Mouse (Mus musculus): ENCODE results near the gene Olfr657. TPM values are rescaled to one million over a fixed set of nuclear protein-coding genes. Genes with fewer than 3 reads are reported as not detected.
A peak's percentile ranks its signal among the peaks of the same experiment; 100 is the strongest.

The Olfr657 gene
- polyA plus RNA-seq, 1 experiment from 2014 or later: not detected

DNA sequence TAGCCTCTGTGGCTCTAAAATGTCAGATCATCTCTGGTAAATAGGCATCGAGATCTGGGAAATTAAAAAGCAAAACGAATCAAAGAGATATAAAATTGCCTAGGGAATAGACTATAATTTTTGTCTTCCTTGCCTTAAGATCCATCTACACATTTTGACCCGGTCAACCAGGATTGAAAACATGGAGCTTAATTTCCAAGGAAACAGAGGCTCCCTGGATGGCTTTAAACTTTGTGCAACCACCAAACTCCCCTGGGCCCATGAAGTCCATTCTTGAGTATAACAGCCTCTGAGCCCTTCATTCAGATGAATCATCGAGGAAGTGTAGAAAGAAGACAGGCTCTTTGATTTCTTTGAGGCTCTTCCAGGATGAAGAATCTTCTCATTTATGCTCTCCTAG lies 10.9 kb upstream of the Olfr657 start, which contains the start of gene Olfr656:
Gene Olfr656, plus strand, starts transcription at position 301 of the 400 bp plus-strand sequence.
- Histone ChIP-seq H3K27ac (ENCODE audit: low read depth, low read length) (no peak within 1 kb of the TSS), H3K9me3 (ENCODE audit: control insufficient read depth, low read length) (no peaks in the 10 kb centered on the region), H3K27me3 (ENCODE audit: control insufficient read depth, insufficient read depth, low read length) (no peaks in the 10 kb centered on the region), H3K4me3 (ENCODE audit: low read depth, low read length) (no peak within 1 kb of the TSS), H3K4me1 (replicated peaks; ENCODE audit: control insufficient read depth, insufficient read depth, low read length) (no peaks in the 10 kb centered on the region), H3K4me2 (ENCODE audit: low read depth, low read length, severe bottlenecking) (no peak within 1 kb of the TSS), H3K9ac (ENCODE audit: low read length) (no peak within 1 kb of the TSS), H3K36me3 (ENCODE audit: control insufficient read depth, insufficient read depth, low read length) (no peaks in the 10 kb centered on the region)
- no peak for ATAC-seq (replicated peaks; ENCODE audit: low FRiP score)
- WGBS: 77% methylated on average over 4 of the region's 4 CpGs
- no peak for DNase-seq (ENCODE audit: low spot score)

DNA sequence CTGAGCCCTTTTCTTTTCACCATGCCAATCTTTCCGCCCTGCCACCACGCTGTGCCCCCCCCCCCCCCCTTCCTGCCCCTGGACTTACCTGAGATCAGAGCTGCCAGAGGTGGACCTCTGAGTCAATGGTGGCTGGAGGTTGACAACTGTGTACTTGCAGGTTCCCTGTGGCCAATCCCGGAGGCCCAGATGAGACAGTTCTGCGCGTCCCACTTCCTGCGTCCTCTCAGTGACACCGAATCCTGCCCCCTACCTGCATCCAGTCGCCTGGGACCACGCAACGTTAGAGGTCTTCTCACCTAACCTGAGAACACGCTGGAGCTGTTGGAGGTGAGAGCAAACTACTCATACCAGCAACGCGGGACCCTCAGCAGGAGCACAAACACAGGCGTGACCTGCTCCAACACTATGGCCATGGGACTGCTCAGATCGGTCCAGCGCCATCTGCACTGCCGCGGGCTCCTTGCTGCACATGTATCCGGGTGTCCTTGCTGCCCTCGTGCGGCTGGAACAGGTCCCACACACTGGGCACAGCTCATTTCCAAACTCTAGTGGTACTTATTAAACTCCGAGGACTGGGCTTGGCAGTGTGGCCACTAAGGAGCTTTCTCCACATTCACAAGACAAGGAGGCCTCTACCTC lies 22.4 kb downstream of the Olfr657 start, which contains the start of gene Olfr658:
Gene Olfr658, minus strand, starts transcription at position 465 of the 642 bp plus-strand sequence.
- Histone ChIP-seq H3K4me1 (replicated peaks; ENCODE audit: control insufficient read depth, insufficient read depth, low read length) (no peaks in the 10 kb centered on the region), H3K36me3 (ENCODE audit: control insufficient read depth, insufficient read depth, low read length) (no peaks in the 10 kb centered on the region), H3K27me3 (ENCODE audit: control insufficient read depth, insufficient read depth, low read length) (no peaks in the 10 kb centered on the region), H3K9me3 (ENCODE audit: control insufficient read depth, low read length) (no peaks in the 10 kb centered on the region), H3K4me2 (ENCODE audit: low read depth, low read length, severe bottlenecking) (peak within 1 kb of the TSS; percentile 40), H3K9ac (ENCODE audit: low read length) (no peak within 1 kb of the TSS; the same call in 1 of the 2 replicates), H3K27ac (ENCODE audit: low read depth, low read length) (no peak within 1 kb of the TSS), H3K4me3 (ENCODE audit: low read depth, low read length) (peak within 1 kb of the TSS; percentile 25)
- 28% methylated on average over 22 of the region's 22 CpGs for WGBS
- ATAC-seq (replicated peaks; ENCODE audit: low FRiP score) (peak; percentile 97), DNase-seq (ENCODE audit: low spot score) (peak; percentile 85)

GRCm38 (mm10) chr7:104666453-104666852 lies 41.9 kb downstream of the Olfr657 start, which contains the start of gene Olfr659:
Gene Olfr659 (plus strand): TSS chr7:104666753.
- H3K9ac ChIP-seq (ENCODE audit: low read length): no peak within 1 kb of the TSS

GRCm38 (mm10) chr7:104686201-104686600 lies 61.6 kb downstream of the Olfr657 start, which contains the start of gene Olfr661:
Gene Olfr661 (plus strand): TSS chr7:104686501.
- no peak within 1 kb of the TSS for H3K4me3 ChIP-seq (ENCODE audit: low read depth, low read length)
- no peaks in the 10 kb centered on the region for H3K27me3 ChIP-seq (ENCODE audit: control insufficient read depth, insufficient read depth, low read length)
- H3K4me2 ChIP-seq (ENCODE audit: low read depth, low read length, severe bottlenecking): no peak within 1 kb of the TSS
- no peak for ATAC-seq (replicated peaks; ENCODE audit: low FRiP score)
- H3K4me1 ChIP-seq (replicated peaks; ENCODE audit: control insufficient read depth, insufficient read depth, low read length): no peaks in the 10 kb centered on the region
- no peak for DNase-seq (ENCODE audit: low spot score)
- H3K27ac ChIP-seq (ENCODE audit: low read depth, low read length): no peak within 1 kb of the TSS
- WGBS: 91% methylated on average over 2 of the region's 2 CpGs
- H3K9me3 ChIP-seq (ENCODE audit: control insufficient read depth, low read length): no peaks in the 10 kb centered on the region
- no peaks in the 10 kb centered on the region for H3K36me3 ChIP-seq (ENCODE audit: control insufficient read depth, insufficient read depth, low read length)
- no peak within 1 kb of the TSS for H3K9ac ChIP-seq (ENCODE audit: low read length)

More at GRCm38 (mm10) chr7:104666453-104666852, 41.9 kb downstream of the Olfr657 start, which contains the start of gene Olfr659:
- no peaks in the 10 kb centered on the region for H3K36me3 ChIP-seq (ENCODE audit: control insufficient read depth, insufficient read depth, low read length)
- no peak within 1 kb of the TSS for H3K27ac ChIP-seq (ENCODE audit: low read depth, low read length)
- H3K9me3 ChIP-seq (ENCODE audit: control insufficient read depth, low read length): no peaks in the 10 kb centered on the region
- no peak for DNase-seq (ENCODE audit: low spot score)
- WGBS: 93% methylated on average over 3 of the region's 3 CpGs
- no peak within 1 kb of the TSS for H3K4me2 ChIP-seq (ENCODE audit: low read depth, low read length, severe bottlenecking)
- H3K27me3 ChIP-seq (ENCODE audit: control insufficient read depth, insufficient read depth, low read length): no peaks in the 10 kb centered on the region
- H3K4me3 ChIP-seq (ENCODE audit: low read depth, low read length): no peak within 1 kb of the TSS
- ATAC-seq (replicated peaks; ENCODE audit: low FRiP score): no peak
- no peaks in the 10 kb centered on the region for H3K4me1 ChIP-seq (replicated peaks; ENCODE audit: control insufficient read depth, insufficient read depth, low read length)

Other genes with a start within 250 kb of the Olfr657 start
- gene Trim30c, start 224.0 kb upstream of the Olfr657 start, polyA plus RNA-seq (2014; fragmentation: Nextera tagmentation; extraction: Ambion mirVana): 0.16 TPM in 1 of 2 replicates, not detected in the other
- gene Trim30a, start 159.6 kb upstream of the Olfr657 start, polyA plus RNA-seq (2014; fragmentation: Nextera tagmentation; extraction: Ambion mirVana): 0.33 and 0.45 TPM in 2 replicates
- 0.08 TPM in 1 of 2 replicates, not detected in the other for gene Trim30d, start 116.9 kb upstream of the Olfr657 start, polyA plus RNA-seq (2014; fragmentation: Nextera tagmentation; extraction: Ambion mirVana)
- gene Olfr651, start 74.7 kb upstream of the Olfr657 start, polyA plus RNA-seq (2014; fragmentation: Nextera tagmentation; extraction: Ambion mirVana): not detected in 2 replicates
- gene Olfr652, start 63.9 kb upstream of the Olfr657 start, polyA plus RNA-seq (2014; fragmentation: Nextera tagmentation; extraction: Ambion mirVana): not detected in 2 replicates
- not detected in 2 replicates for gene Olfr653, start 47.5 kb upstream of the Olfr657 start, polyA plus RNA-seq (2014; fragmentation: Nextera tagmentation; extraction: Ambion mirVana)
- not detected in 2 replicates for gene Olfr654, start 37.8 kb upstream of the Olfr657 start, polyA plus RNA-seq (2014; fragmentation: Nextera tagmentation; extraction: Ambion mirVana)
- not detected in 2 replicates for gene Olfr655, start 23.0 kb upstream of the Olfr657 start, polyA plus RNA-seq (2014; fragmentation: Nextera tagmentation; extraction: Ambion mirVana)
- not detected in 2 replicates for gene Olfr656, start 10.8 kb upstream of the Olfr657 start, polyA plus RNA-seq (2014; fragmentation: Nextera tagmentation; extraction: Ambion mirVana)
- not detected in 2 replicates for gene Olfr658, start 22.5 kb downstream of the Olfr657 start, polyA plus RNA-seq (2014; fragmentation: Nextera tagmentation; extraction: Ambion mirVana)
- not detected in 2 replicates for gene Olfr659, start 42.0 kb downstream of the Olfr657 start, polyA plus RNA-seq (2014; fragmentation: Nextera tagmentation; extraction: Ambion mirVana)
- gene Olfr661, start 61.7 kb downstream of the Olfr657 start, polyA plus RNA-seq (2014; fragmentation: Nextera tagmentation; extraction: Ambion mirVana): not detected in 2 replicates
- not detected in 2 replicates for gene Usp17le, start 152.7 kb downstream of the Olfr657 start, polyA plus RNA-seq (2014; fragmentation: Nextera tagmentation; extraction: Ambion mirVana)
- not detected in 2 replicates for gene Usp17lb, start 217.8 kb downstream of the Olfr657 start, polyA plus RNA-seq (2014; fragmentation: Nextera tagmentation; extraction: Ambion mirVana)
- gene Usp17la, start 232.2 kb downstream of the Olfr657 start, polyA plus RNA-seq (2014; fragmentation: Nextera tagmentation; extraction: Ambion mirVana): not detected in 2 replicates

Measured in forebrain, embryonic 11.5 days (tissue).